Mouse (Mus musculus) hindbrain, embryonic 11.5 days (tissue): Measurements from ENCODE around the gene Ugt1a9. TPM values are rescaled to one million over a fixed set of nuclear protein-coding genes. Genes with fewer than 3 reads are reported as not detected.
"Not testable (repeated sequence)": the region's sequence is repeated elsewhere in the genome, so short reads cannot be mapped to it uniquely, and the experiment has no call there.

Experiments
- ATAC-seq: fragments of 200-750 bp; cut with Nextera tagmentation; 2 replicates; pipeline ENCODE4 v1.8.0; 2017; ENCODE audit warnings: mild to moderate bottlenecking, moderate TSS enrichment, moderate library complexity; ENCODE audit not compliant: low FRiP score
- DNase-seq: peaks from one replicate; pipeline ENCODE4 v3.0.0-alpha.2; 2015; ENCODE audit warnings: low spot score
- H3K27ac ChIP-seq: fragments of 300-500 bp; sonication (generic); 2 replicates; pipeline ENCODE4 v1.5.1; 2014; ENCODE audit warnings: mild to moderate bottlenecking, low read depth, low read length
- H3K27me3 ChIP-seq: fragments of 300-500 bp; sonication (generic); 2 replicates; pipeline ENCODE4 v1.6.1; 2014; ENCODE audit warnings: mild to moderate bottlenecking, low read length, moderate library complexity, mixed read lengths; ENCODE audit not compliant: control insufficient read depth, insufficient read depth
- H3K36me3 ChIP-seq: fragments of 300-500 bp; sonication (generic); 2 replicates; pipeline ENCODE4 v1.6.1; 2014; ENCODE audit warnings: mild to moderate bottlenecking, low read length, moderate library complexity, mixed read lengths; ENCODE audit not compliant: control insufficient read depth, insufficient read depth
- H3K4me1 ChIP-seq: fragments of 300-500 bp; sonication (generic); replicated peaks from 2 replicates; pipeline ENCODE4 v1.6.1; 2014; ENCODE audit warnings: low read length, mixed read lengths; ENCODE audit not compliant: control insufficient read depth, insufficient read depth
- H3K4me2 ChIP-seq: fragments of 300-500 bp; sonication (generic); replicated peaks from 2 replicates; pipeline ENCODE4 v1.6.1; 2014; ENCODE audit warnings: mild to moderate bottlenecking, low read depth, low read length
- H3K4me3 ChIP-seq: fragments of 300-500 bp; sonication (generic); 2 replicates; pipeline ENCODE4 v1.5.1; 2014; ENCODE audit warnings: low read depth, low read length
- H3K9ac ChIP-seq: fragments of 300-500 bp; sonication (generic); 2 replicates; pipeline ENCODE4 v1.6.1; 2014; ENCODE audit warnings: low read depth, low read length
- H3K9me3 ChIP-seq: fragments of 300-500 bp; sonication (generic); 2 replicates; pipeline ENCODE4 v1.6.1; 2016; ENCODE audit warnings: low read length; ENCODE audit not compliant: control insufficient read depth
- WGBS: fragments of 180-500 bp; shearing (Covaris S2); extraction: QIAGEN DNeasy Blood & Tissue Kit; methylation state at CpG from one replicate; pipeline ENCODE4 v1.1.7; 2014; 5-methylcytosine and 5-hydroxymethylcytosine counted together
- polyA plus RNA-seq: library from polyadenylated mRNA; unstranded; fragments of >200 nt; fragmentation: Nextera tagmentation; extraction: Ambion mirVana; gene quantifications from 2 replicates; pipeline ENCODE4 v1.2.1, GENCODE M21; 2014

Ugt1a9 gene
- polyA plus RNA-seq, 1 experiment from 2014 or later, result not detected

DNA sequence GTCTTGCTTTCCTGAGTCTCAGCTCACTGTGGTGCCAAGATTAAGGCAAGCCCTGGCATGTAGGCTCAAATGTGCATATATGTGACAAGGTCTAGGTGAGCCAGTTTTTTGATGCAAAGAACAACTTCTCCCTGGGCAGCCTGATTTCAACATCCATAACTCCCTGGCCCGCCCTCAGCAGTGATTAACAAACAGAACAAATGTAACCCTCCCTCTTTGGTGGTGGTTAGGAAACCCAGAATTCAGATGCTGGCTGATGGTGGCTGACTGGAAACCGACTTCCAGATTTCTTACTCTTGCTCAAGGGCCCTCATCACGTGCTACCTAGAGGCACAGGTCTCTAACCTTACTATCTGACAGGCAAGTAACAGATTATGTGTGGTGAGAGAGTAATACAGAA is 32.4 kb downstream of the Ugt1a9 start, which contains the start of gene Ugt1a6b:
TSS of gene Ugt1a6b (plus strand) at position 234 of the 400 bp plus-strand sequence.
- H3K4me3 ChIP-seq, H3K27me3 ChIP-seq, H3K9ac ChIP-seq, ATAC-seq, H3K36me3 ChIP-seq, DNase-seq, H3K27ac ChIP-seq, H3K4me2 ChIP-seq, H3K9me3 ChIP-seq, H3K4me1 ChIP-seq: not testable (repeated sequence)
- WGBS, result 71% methylated on average over 3 of the region's 3 CpGs

DNA sequence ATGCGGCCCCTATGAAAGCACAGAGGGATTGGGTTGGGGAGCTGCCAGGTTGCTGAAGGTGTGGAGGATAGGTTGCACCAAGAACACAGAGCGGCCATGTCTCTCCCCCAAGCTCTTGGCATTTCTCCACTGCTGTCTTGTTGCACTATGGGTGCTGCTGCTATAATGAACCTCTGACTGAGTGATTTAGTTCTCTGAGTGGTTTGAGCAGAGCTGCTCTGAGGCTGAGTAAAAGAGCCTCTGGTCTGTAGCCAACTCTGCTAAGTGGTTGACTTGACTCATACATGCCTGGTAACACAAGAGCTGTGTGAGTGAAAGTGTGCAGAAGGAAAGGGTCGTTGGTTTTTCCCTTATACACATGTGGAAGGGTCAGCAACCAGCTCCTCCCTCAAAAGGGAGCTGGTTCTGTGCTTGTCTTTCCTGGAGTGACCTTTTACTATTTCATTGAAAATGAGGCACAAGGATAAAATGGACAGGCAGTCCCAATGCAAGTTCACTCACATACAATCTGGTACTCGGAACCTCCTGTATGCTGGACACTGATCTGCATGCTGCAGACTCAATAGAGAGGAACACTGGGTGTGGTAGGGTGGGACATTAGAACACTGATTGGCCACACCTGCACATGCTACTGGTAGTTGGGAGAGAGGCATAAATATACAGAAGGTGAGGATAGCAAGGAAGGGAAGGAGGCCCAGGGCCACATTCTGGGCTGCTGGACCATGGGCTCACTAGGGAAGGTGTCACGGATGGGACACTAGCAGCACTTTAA is 33.3 kb downstream of the Ugt1a9 start:
- not testable (repeated sequence) for H3K4me1 ChIP-seq, H3K4me3 ChIP-seq, H3K9me3 ChIP-seq, H3K36me3 ChIP-seq, H3K4me2 ChIP-seq, H3K9ac ChIP-seq, DNase-seq, H3K27ac ChIP-seq, H3K27me3 ChIP-seq, ATAC-seq
- WGBS, result 92% methylated on average over 4 of the region's 5 CpGs

DNA sequence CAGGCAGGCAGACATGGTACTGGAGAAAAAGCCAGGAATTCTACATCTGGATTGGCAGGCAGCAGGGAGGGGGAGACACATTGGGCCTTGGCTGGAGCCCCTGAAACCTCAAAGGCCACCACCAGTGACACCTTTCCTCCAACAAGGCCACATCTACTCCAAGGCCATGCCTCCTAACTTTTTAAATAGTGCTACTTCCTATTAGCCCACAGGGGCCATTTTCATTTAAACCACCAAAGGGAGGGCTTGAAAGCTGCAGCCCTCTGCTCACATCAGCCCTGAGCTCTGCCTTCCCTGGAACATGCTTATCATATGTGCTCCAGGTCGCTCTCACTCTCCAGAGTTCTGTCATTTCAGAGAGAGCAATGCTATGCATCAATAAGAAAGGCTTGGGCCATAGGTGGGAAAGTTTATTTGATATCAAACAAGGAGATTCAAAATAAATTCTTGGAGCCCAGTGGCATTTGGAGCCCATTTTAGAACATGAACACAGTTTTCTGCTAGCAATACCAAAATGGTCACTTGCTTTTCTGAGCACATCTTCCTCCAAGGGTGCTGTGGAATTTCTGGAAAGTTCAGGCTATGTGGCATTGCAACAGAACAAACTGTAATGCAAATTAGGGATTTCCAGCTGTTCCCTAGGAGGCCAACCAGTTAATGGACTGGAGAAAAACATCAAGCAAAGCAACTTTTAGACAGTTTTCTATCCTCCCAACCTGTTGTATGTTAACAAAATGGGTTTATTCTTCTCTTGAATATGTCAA is 34.2 kb downstream of the Ugt1a9 start:
- H3K36me3 ChIP-seq, result no peaks in the 10 kb centered on the region
- no peaks in the 10 kb centered on the region for H3K27me3 ChIP-seq
- H3K4me1 ChIP-seq, result no peaks in the 10 kb centered on the region
- H3K4me3 ChIP-seq, result no peak overlapping the region
- no peaks in the 10 kb centered on the region for H3K9me3 ChIP-seq
- H3K27ac ChIP-seq, result no peak overlapping the region
- 90% methylated on average over 1 of the region's 1 CpGs for WGBS
- DNase-seq (no peak), ATAC-seq (no peak)
- no peak overlapping the region for H3K9ac ChIP-seq
- H3K4me2 ChIP-seq, result no peak overlapping the region

- H3K4me1 ChIP-seq, result no peaks in the 10 kb centered on the region
- WGBS, result 65% methylated on average over 2 of the region's 2 CpGs
Measured at GRCm38 (mm10) chr1:88105656-88106055, 35.1 kb downstream of the Ugt1a9 start.

DNA sequence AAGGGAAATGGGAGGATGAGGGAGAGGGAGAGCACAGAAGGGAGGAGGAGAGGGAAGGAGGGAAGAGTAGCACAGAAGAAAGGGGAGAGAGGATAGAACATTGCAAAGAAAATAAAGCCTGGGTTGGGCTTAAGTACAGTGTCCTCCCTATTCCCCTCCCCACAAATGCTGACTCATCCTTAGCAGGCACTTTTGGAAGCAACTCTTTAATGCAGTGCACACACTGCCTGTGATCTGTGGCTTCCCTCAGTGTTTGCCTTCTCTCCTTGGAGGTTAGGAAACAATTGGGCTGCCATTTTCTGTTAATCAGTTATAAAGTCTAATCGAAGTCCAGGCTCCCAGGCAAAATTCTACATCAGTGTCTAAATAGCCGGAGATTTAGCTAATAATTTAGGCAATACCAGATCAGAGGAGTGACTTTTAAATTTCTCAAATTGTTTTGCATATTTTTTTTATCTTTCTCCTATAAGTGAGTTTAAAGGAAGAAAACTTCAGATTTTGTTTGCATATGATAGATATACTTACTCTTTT is 38.5 kb downstream of the Ugt1a9 start:
- not testable (repeated sequence) for H3K4me3 ChIP-seq, H3K36me3 ChIP-seq, H3K4me2 ChIP-seq, DNase-seq, H3K9me3 ChIP-seq, H3K9ac ChIP-seq, H3K4me1 ChIP-seq, ATAC-seq, H3K27ac ChIP-seq, H3K27me3 ChIP-seq
- WGBS, result 70% methylated on average over 2 of the region's 2 CpGs

More at GRCm38 (mm10) chr1:88105656-88106055, 35.1 kb downstream of the Ugt1a9 start:
- H3K4me3 ChIP-seq, result no peak overlapping the region
- H3K36me3 ChIP-seq, result no peaks in the 10 kb centered on the region
- H3K9me3 ChIP-seq, result no peaks in the 10 kb centered on the region
- no peaks in the 10 kb centered on the region for H3K27me3 ChIP-seq
- ATAC-seq (no peak), DNase-seq (no peak)
- H3K4me2 ChIP-seq, result no peak overlapping the region
- H3K9ac ChIP-seq, result no peak overlapping the region
- H3K27ac ChIP-seq, result no peak overlapping the region

DNA sequence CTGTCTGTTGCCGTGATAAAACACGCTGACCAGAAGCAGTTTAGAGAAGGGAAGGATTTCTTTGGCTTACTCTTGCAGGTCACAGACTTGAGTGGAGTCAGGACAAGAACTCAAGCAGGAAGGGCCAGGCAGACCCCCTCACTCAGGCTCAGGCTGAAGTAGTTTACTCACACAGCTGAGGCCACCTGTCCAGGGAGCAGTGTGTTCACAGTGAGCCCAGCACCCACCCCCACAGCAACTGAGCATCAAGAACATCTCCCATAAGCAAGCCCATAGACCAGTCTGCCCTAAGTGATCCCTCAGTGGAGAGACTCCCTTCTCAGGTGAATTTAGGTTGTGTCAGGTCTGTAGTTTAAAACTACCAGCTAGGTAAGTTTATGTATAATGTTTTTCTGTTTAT is 39.0 kb downstream of the Ugt1a9 start:
- WGBS, result 90% methylated on average over 2 of the region's 2 CpGs
- not testable (repeated sequence) for H3K9ac ChIP-seq, ATAC-seq

GRCm38 (mm10) chr1:88112769-88113168 is 42.2 kb downstream of the Ugt1a9 start:
- H3K9me3 ChIP-seq, H3K4me3 ChIP-seq, DNase-seq, H3K36me3 ChIP-seq, ATAC-seq, H3K27ac ChIP-seq, H3K9ac ChIP-seq, H3K4me1 ChIP-seq, H3K27me3 ChIP-seq, H3K4me2 ChIP-seq: not testable (repeated sequence)
- WGBS, result 94% methylated on average over 6 of the region's 6 CpGs

More for the DNA sequence above, 39.0 kb downstream of the Ugt1a9 start:
- not testable (repeated sequence) for H3K4me1 ChIP-seq, H3K36me3 ChIP-seq, H3K9me3 ChIP-seq, H3K4me3 ChIP-seq, H3K27me3 ChIP-seq, H3K27ac ChIP-seq, DNase-seq, H3K4me2 ChIP-seq

DNA sequence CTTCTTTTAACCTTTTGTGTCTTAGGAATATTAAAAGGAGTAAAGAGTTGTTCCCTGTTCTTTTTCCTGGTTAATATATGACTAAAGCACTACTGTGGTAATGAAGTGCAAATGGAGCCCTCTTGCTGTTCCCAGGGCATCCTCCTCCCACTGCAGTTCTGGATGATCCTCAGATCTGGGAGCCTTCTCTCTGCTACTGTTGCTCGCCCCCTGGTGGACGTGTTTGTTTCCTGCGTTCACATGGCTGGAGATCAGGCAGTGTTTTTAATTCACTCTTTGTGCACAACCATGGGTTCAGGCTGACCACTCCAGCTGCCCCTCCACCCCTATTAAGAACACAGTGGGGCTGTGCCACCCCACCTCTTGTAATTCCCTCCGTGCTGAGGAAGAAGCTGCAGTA is 50.0 kb downstream of the Ugt1a9 start:
- H3K4me2 ChIP-seq, H3K4me1 ChIP-seq, ATAC-seq, H3K9ac ChIP-seq, H3K27me3 ChIP-seq, H3K4me3 ChIP-seq, H3K36me3 ChIP-seq, DNase-seq, H3K27ac ChIP-seq, H3K9me3 ChIP-seq: not testable (repeated sequence)
- WGBS, result 10% methylated on average over 4 of the region's 4 CpGs
